Mouse (Mus musculus) heart, embryonic 14.5 days (tissue): ENCODE data around the gene Osbpl7. TPM values are rescaled to one million over a fixed set of nuclear protein-coding genes. Genes with fewer than 3 reads are reported as not detected.

ENCODE experiments used
- ATAC-seq: fragments of 200-750 bp; cut with Nextera tagmentation; 2 replicates; pipeline ENCODE4 v1.8.0; 2017; ENCODE audit warnings: low read depth, moderate TSS enrichment; ENCODE audit not compliant: insufficient number of reproducible peaks, insufficient read depth, low FRiP score
- H3K27ac ChIP-seq, 2 experiments: fragments of 200-500 bp in 1 of 2; fragments of 300-500 bp in 1 of 2; sonication (generic) in 1 of 2; replicated peaks in 1 of 2; 2 replicates each; pipeline ENCODE4 v1.5.1; 2012 to 2014; ENCODE audit warnings: low read depth in 2 of 2, low read length in 2 of 2, control low read depth in 1 of 2, mild to moderate bottlenecking in 1 of 2, mixed read lengths in 1 of 2; ENCODE audit not compliant: control insufficient read depth in 1 of 2, insufficient read depth in 1 of 2
- H3K27me3 ChIP-seq: fragments of 300-500 bp; sonication (generic); 2 replicates; pipeline ENCODE4 v1.6.1; 2014; ENCODE audit warnings: mild to moderate bottlenecking, low read length, control low read depth; ENCODE audit not compliant: control insufficient read depth, insufficient read depth
- H3K36me3 ChIP-seq: fragments of 300-500 bp; sonication (generic); 2 replicates; pipeline ENCODE4 v1.6.1; 2014; ENCODE audit warnings: mild to moderate bottlenecking, control low read depth, low read length, mixed read lengths; ENCODE audit not compliant: control insufficient read depth, insufficient read depth
- H3K4me1 ChIP-seq, 2 experiments: fragments of 200-500 bp in 1 of 2; fragments of 300-500 bp in 1 of 2; sonication (generic) in 1 of 2; 2 replicates each; pipeline ENCODE4 v1.6.1; 2012 to 2014; ENCODE audit warnings: low read length in 2 of 2, control low read depth in 1 of 2, mixed read lengths in 1 of 2; ENCODE audit not compliant: control insufficient read depth in 2 of 2, insufficient read depth in 2 of 2
- H3K4me2 ChIP-seq: fragments of 300-500 bp; sonication (generic); 2 replicates; pipeline ENCODE4 v1.6.1; 2014; ENCODE audit warnings: mild to moderate bottlenecking, low read length
- H3K4me3 ChIP-seq, 2 experiments: fragments of 200-500 bp in 1 of 2; fragments of 300-500 bp in 1 of 2; sonication (generic) in 1 of 2; 2 replicates each; pipeline ENCODE4 v1.5.1; 2012 to 2014; ENCODE audit warnings: low read length in 2 of 2, mild to moderate bottlenecking in 2 of 2, control low read depth in 1 of 2, low read depth in 1 of 2, moderate library complexity in 1 of 2; ENCODE audit not compliant: control insufficient read depth in 1 of 2, insufficient read depth in 1 of 2
- H3K9ac ChIP-seq: fragments of 300-500 bp; sonication (generic); 2 replicates; pipeline ENCODE4 v1.6.1; 2014; ENCODE audit warnings: mild to moderate bottlenecking, low read length
- H3K9me3 ChIP-seq: fragments of 300-500 bp; sonication (generic); 2 replicates; pipeline ENCODE4 v1.6.1; 2016; ENCODE audit warnings: low read length, control low read depth; ENCODE audit not compliant: control insufficient read depth
- WGBS: fragments of 180-500 bp; shearing (Covaris S2); extraction: QIAGEN DNeasy Blood & Tissue Kit; methylation state at CpG from one replicate; pipeline ENCODE4 v1.1.7; 2014; 5-methylcytosine and 5-hydroxymethylcytosine counted together
- polyA plus RNA-seq: library from polyadenylated mRNA; unstranded; fragments of >200 nt; fragmentation: Nextera tagmentation; extraction: Ambion mirVana; gene quantifications from 2 replicates; pipeline ENCODE4 v1.2.1, GENCODE M21; 2014

The Osbpl7 gene
- polyA plus RNA-seq, 1 experiment from 2014 or later, result 4.6 TPM

GRCm38 (mm10) chr11:97050944-97051586, 637 bp downstream of the Osbpl7 start:
- H3K4me2 ChIP-seq, result peak overlapping the region; percentile 85
- H3K4me3 ChIP-seq, result peak overlapping the region; percentile 67 to 72
- H3K36me3 ChIP-seq, result peaks cover 57% of the 10 kb centered on the region
- no peaks in the 10 kb centered on the region for H3K27me3 ChIP-seq
- no peaks in the 10 kb centered on the region for H3K9me3 ChIP-seq
- peak overlapping the region; percentile 88 for H3K9ac ChIP-seq
- peaks cover 9 to 21% of the 10 kb centered on the region in 2 experiments; a peak in 3 of 4 replicates for H3K4me1 ChIP-seq
- 18% methylated on average over 13 of the region's 13 CpGs for WGBS
- peak overlapping the region in 1 of 2 experiments; percentile 46; a peak in 3 of 4 replicates for H3K27ac ChIP-seq
- ATAC-seq, result no peak; the same call in 1 of the 2 replicates

GRCm38 (mm10) chr11:97052219-97052646, 1.8 kb downstream of the Osbpl7 start:
- H3K4me3 ChIP-seq, result no peak overlapping the region
- no peaks in the 10 kb centered on the region for H3K9me3 ChIP-seq
- H3K9ac ChIP-seq, result no peak overlapping the region
- H3K27me3 ChIP-seq, result no peaks in the 10 kb centered on the region
- H3K4me1 ChIP-seq, result peaks cover 9 to 21% of the 10 kb centered on the region in 2 experiments; a peak in 3 of 4 replicates
- WGBS, result 19% methylated on average over 11 of the region's 11 CpGs
- H3K36me3 ChIP-seq, result peaks cover 61% of the 10 kb centered on the region
- no peak for ATAC-seq
- H3K27ac ChIP-seq, result no peak overlapping the region
- H3K4me2 ChIP-seq, result peak overlapping the region; percentile 85

DNA sequence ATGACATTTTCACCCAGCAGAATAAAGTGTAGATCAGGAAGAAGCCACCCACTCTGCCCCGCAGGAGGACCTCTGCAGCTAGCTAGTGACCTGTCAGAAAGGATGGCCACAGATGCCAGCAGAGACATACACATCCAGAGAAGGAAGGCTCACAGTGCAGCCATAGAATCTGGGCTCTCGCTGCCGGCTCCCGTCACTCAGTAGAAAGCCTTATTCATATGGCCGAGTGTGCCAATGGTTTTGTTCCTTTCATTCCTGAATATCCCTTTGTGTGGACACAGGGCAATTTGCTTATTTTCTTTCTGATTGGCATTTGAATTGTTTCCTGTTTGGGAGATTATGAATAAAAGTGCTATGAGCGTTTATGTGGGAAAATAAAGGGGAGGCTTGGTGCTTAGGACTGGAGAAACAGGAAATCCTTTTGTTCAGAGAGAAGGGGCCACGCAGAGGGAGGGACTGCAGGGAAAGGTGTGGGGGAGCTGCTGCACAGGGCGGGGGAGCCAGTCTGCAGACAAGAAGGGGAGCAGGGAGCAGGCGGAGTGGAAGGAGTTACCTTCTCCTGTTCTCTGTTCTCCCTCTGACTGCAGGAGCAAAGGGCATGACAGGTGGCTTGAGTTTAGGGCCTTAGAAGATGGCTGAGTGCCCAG, 13.0 kb downstream of the Osbpl7 start:
- H3K4me3 ChIP-seq, result no peak overlapping the region
- H3K4me1 ChIP-seq, result peaks cover 0 to 5% of the 10 kb centered on the region in 2 experiments; a peak in 2 of 4 replicates
- ATAC-seq, result no peak
- no peaks in the 10 kb centered on the region for H3K9me3 ChIP-seq
- H3K9ac ChIP-seq, result no peak overlapping the region
- no peak overlapping the region for H3K4me2 ChIP-seq
- H3K27me3 ChIP-seq, result no peaks in the 10 kb centered on the region
- H3K36me3 ChIP-seq, result peaks cover 46% of the 10 kb centered on the region
- 57% methylated on average over 9 of the region's 9 CpGs for WGBS
- H3K27ac ChIP-seq, result peak overlapping the region; percentile 14 to 34; a peak in 2 of 4 replicates

DNA sequence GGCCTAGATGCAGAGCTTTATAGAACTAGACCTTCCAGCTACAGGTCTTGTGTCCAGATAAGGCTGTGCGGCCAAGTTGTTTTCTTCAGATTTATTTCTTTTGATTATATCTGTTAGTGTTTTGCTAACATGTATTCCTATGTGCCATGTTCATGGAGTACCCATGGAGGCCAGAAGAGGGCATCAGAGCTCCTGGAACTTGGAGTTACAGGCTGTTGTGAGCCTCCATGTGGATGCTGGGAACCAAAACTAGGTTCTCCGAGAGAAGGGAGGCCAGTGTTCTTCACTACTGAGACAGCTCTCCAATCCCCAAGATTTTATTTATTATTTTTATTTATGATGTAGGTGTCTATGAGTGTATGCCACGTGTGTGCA, 13.5 kb downstream of the Osbpl7 start:
- H3K36me3 ChIP-seq, result peaks cover 41% of the 10 kb centered on the region
- H3K27ac ChIP-seq, result no peak overlapping the region; a peak in 1 of 4 replicates

GRCm38 (mm10) chr11:97065538-97066295, 15.3 kb downstream of the Osbpl7 start:
- Histone ChIP-seq H3K4me1 (peaks cover 2 to 9% of the 10 kb centered on the region in 2 experiments; a peak in 2 of 4 replicates), H3K9me3 (no peaks in the 10 kb centered on the region), H3K4me2 (no peak overlapping the region), H3K27me3 (no peaks in the 10 kb centered on the region), H3K4me3 (no peak overlapping the region), H3K27ac (no peak overlapping the region), H3K9ac (no peak overlapping the region), H3K36me3 (peaks cover 30% of the 10 kb centered on the region)
- 76% methylated on average over 12 of the region's 12 CpGs for WGBS
- no peak for ATAC-seq

More for the DNA sequence above, 13.5 kb downstream of the Osbpl7 start:
- H3K4me3 ChIP-seq, result no peak overlapping the region
- peaks cover 0 to 5% of the 10 kb centered on the region in 2 experiments; a peak in 2 of 4 replicates for H3K4me1 ChIP-seq
- no peaks in the 10 kb centered on the region for H3K27me3 ChIP-seq
- no peak overlapping the region for H3K4me2 ChIP-seq
- ATAC-seq, result no peak
- no peak overlapping the region for H3K9ac ChIP-seq
- 80% methylated on average over 3 of the region's 3 CpGs for whole genome bisulfite sequencing
- no peaks in the 10 kb centered on the region for H3K9me3 ChIP-seq

- no peak overlapping the region for H3K9ac ChIP-seq
- H3K27ac ChIP-seq, result no peak overlapping the region
- peaks cover 7 to 17% of the 10 kb centered on the region in 2 experiments; a peak in 3 of 4 replicates for H3K4me1 ChIP-seq
- peaks cover 19% of the 10 kb centered on the region for H3K36me3 ChIP-seq
- ATAC-seq, result no peak
- no peak overlapping the region for H3K4me2 ChIP-seq
- WGBS, result 51% methylated on average over 22 of the region's 22 CpGs
- no peaks in the 10 kb centered on the region for H3K27me3 ChIP-seq
- no peaks in the 10 kb centered on the region for H3K9me3 ChIP-seq
- H3K4me3 ChIP-seq, result no peak overlapping the region
Measured at GRCm38 (mm10) chr11:97066656-97067360, 16.4 kb downstream of the Osbpl7 start.

- Histone ChIP-seq H3K27me3 (no peaks in the 10 kb centered on the region), H3K27ac (no peak overlapping the region)
- WGBS, result 73% methylated on average over 1 of the region's 1 CpGs
Measured at GRCm38 (mm10) chr11:97069333-97069732, 18.9 kb downstream of the Osbpl7 start.

More at GRCm38 (mm10) chr11:97069333-97069732, 18.9 kb downstream of the Osbpl7 start:
- H3K36me3 ChIP-seq, result peaks cover 15% of the 10 kb centered on the region
- no peak overlapping the region for H3K9ac ChIP-seq
- H3K9me3 ChIP-seq, result no peaks in the 10 kb centered on the region
- H3K4me3 ChIP-seq, result no peak overlapping the region
- ATAC-seq, result no peak
- peaks cover 7 to 30% of the 10 kb centered on the region in 2 experiments for H3K4me1 ChIP-seq
- no peak overlapping the region for H3K4me2 ChIP-seq
